Mouse (Mus musculus): ENCODE data around the gene Zfp326. TPM values are rescaled to one million over a fixed set of nuclear protein-coding genes. Genes with fewer than 3 reads are reported as not detected.

The Zfp326 gene
- total RNA-seq, 4 experiments from 2014 or later, result 23.4 to 31.5 (median 29.7) TPM

DNA sequence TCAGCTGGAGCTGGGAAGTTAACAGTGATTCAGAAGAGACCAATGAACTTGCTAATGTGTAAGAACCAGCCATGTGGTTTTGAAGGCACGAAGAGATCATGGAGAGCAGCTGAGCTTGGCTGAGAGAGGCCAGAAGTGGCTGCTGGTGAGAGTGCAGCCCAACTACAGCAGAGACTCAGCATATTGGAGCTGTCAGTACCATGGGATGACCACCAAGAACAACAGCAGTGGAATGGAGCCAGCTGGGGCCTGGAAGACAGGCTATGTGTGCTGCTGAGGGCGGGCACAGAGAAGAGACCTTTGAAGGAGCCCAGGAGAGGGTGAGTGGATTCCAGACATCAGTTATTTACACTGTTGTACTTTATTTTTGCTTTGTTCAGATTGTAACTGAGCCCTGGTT is 65.6 kb downstream of the Zfp326 start:
- DNase-seq (ENCODE audit: low spot score in 2 of 2), result no peak

Other genes with a start within 250 kb of the Zfp326 start
- 10 to 100 TPM; 39.2 to 45.4 (median 42.1) TPM for gene Lrrc8d, start 176.6 kb upstream of the Zfp326 start, total RNA-seq (2022)

All from left cerebral cortex, adult 8-10 months (tissue).